Mouse (Mus musculus) stomach, embryonic 16.5 days (tissue): ENCODE results near the gene Fut7. TPM values are rescaled to one million over a fixed set of nuclear protein-coding genes. Genes with fewer than 3 reads are reported as not detected.

Experiments
- microRNA-seq: library from miRNA; unstranded; fragments of <30 nt; microRNA quantifications from one replicate; pipeline ENCODE4, GENCODE M21; 2016
- polyA plus RNA-seq: library from polyadenylated mRNA; unstranded; fragments of >200 nt; fragmentation: Nextera tagmentation; extraction: Ambion mirVana; gene quantifications from 2 replicates; pipeline ENCODE4 v1.2.1, GENCODE M21; 2015

The Fut7 gene
- polyA plus RNA-seq, 1 experiment from 2014 or later = 0.19 TPM

Small RNA genes within 50 kb of the gene (microRNA-seq; reads per million reads assigned to microRNA genes)
- 0.66 reads per million for gene Mir3087

Other genes with a start within 250 kb of the Fut7 start
- gene Nrarp, start 242.5 kb upstream of the Fut7 start, polyA plus RNA-seq = 9.9 and 11.0 TPM in 2 replicates
- 16.8 and 19.2 TPM in 2 replicates for gene Tor4a, start 226.4 kb upstream of the Fut7 start, polyA plus RNA-seq
- gene Nelfb, start 211.8 kb upstream of the Fut7 start, polyA plus RNA-seq = 102 and 109 TPM in 2 replicates
- 0.06 TPM in 1 of 2 replicates, not detected in the other for gene Stpg3, start 208.6 kb upstream of the Fut7 start, polyA plus RNA-seq
- gene Fam166a, start 204.5 kb upstream of the Fut7 start, polyA plus RNA-seq = not detected in 2 replicates
- gene Tubb4b, start 198.6 kb upstream of the Fut7 start, polyA plus RNA-seq = 631 and 720 TPM in 2 replicates
- 0.71 and 1.1 TPM in 2 replicates for gene Slc34a3, start 188.9 kb upstream of the Fut7 start, polyA plus RNA-seq
- 0.23 and 0.64 TPM in 2 replicates for gene Rnf224, start 186.5 kb upstream of the Fut7 start, polyA plus RNA-seq
- gene Rnf208, start 181.0 kb upstream of the Fut7 start, polyA plus RNA-seq = 11.3 and 14.2 TPM in 2 replicates
- gene Cysrt1, start 180.8 kb upstream of the Fut7 start, polyA plus RNA-seq = 66.0 and 120 TPM in 2 replicates
- 10.1 and 12.8 TPM in 2 replicates for gene AL732309.1, start 176.4 kb upstream of the Fut7 start, polyA plus RNA-seq
- 19.5 and 20.2 TPM in 2 replicates for gene Tmem203, start 167.8 kb upstream of the Fut7 start, polyA plus RNA-seq
- 17.9 and 19.0 TPM in 2 replicates for gene Tprn, start 160.6 kb upstream of the Fut7 start, polyA plus RNA-seq
- gene Ssna1, start 150.8 kb upstream of the Fut7 start, polyA plus RNA-seq = 199 TPM in 2 replicates
- gene Anapc2, start 150.8 kb upstream of the Fut7 start, polyA plus RNA-seq = 123 and 134 TPM in 2 replicates
- gene Tmem210, start 135.1 kb upstream of the Fut7 start, polyA plus RNA-seq = not detected in 2 replicates
- 14.3 and 20.3 TPM in 2 replicates for gene Lrrc26, start 133.4 kb upstream of the Fut7 start, polyA plus RNA-seq
- 2.0 and 2.3 TPM in 2 replicates for gene Grin1, start 104.1 kb upstream of the Fut7 start, polyA plus RNA-seq
- 46.0 and 47.0 TPM in 2 replicates for gene Man1b1, start 90.9 kb upstream of the Fut7 start, polyA plus RNA-seq
- gene Dpp7, start 66.9 kb upstream of the Fut7 start, polyA plus RNA-seq = 23.8 and 26.8 TPM in 2 replicates
- gene Uap1l1, start 57.6 kb upstream of the Fut7 start, polyA plus RNA-seq = 34.8 and 40.0 TPM in 2 replicates
- gene Sapcd2, start 50.9 kb upstream of the Fut7 start, polyA plus RNA-seq = 30.7 and 35.9 TPM in 2 replicates
- 16.6 and 19.4 TPM in 2 replicates for gene Entpd2, start 27.4 kb upstream of the Fut7 start, polyA plus RNA-seq
- 54.9 and 66.1 TPM in 2 replicates for gene Npdc1, start 23.9 kb upstream of the Fut7 start, polyA plus RNA-seq
- 4.0 and 4.6 TPM in 2 replicates for gene Abca2, start 5.4 kb downstream of the Fut7 start, polyA plus RNA-seq
- 60.5 and 113 TPM in 2 replicates for gene Clic3, start 33.6 kb downstream of the Fut7 start, polyA plus RNA-seq
- gene Paxx, start 37.8 kb downstream of the Fut7 start, polyA plus RNA-seq = 44.1 and 49.4 TPM in 2 replicates
- 6.1 and 6.7 TPM in 2 replicates for gene Ptgds, start 46.8 kb downstream of the Fut7 start, polyA plus RNA-seq
- gene Lcn12, start 70.6 kb downstream of the Fut7 start, polyA plus RNA-seq = not detected in 2 replicates
- gene Fbxw5, start 77.5 kb downstream of the Fut7 start, polyA plus RNA-seq = 76.5 and 86.0 TPM in 2 replicates
- 8.9 and 9.5 TPM in 2 replicates for gene C8g, start 78.5 kb downstream of the Fut7 start, polyA plus RNA-seq
- 31.5 and 32.1 TPM in 2 replicates for gene Traf2, start 123.7 kb downstream of the Fut7 start, polyA plus RNA-seq
- gene Edf1, start 134.6 kb downstream of the Fut7 start, polyA plus RNA-seq = 377 and 401 TPM in 2 replicates
- 74.0 and 87.4 TPM in 2 replicates for gene Mamdc4, start 151.6 kb downstream of the Fut7 start, polyA plus RNA-seq
- 120 and 123 TPM in 2 replicates for gene Phpt1, start 152.0 kb downstream of the Fut7 start, polyA plus RNA-seq
- 0.26 and 0.94 TPM in 2 replicates for gene Ajm1, start 158.5 kb downstream of the Fut7 start, polyA plus RNA-seq
- 56.4 and 60.3 TPM in 2 replicates for gene Rabl6, start 185.3 kb downstream of the Fut7 start, polyA plus RNA-seq
- 0.09 and 0.15 TPM in 2 replicates for gene Ccdc183, start 194.4 kb downstream of the Fut7 start, polyA plus RNA-seq
- 27.8 and 33.9 TPM in 2 replicates for gene Tmem141, start 198.7 kb downstream of the Fut7 start, polyA plus RNA-seq
- 4.9 and 5.3 TPM in 2 replicates for gene Fcna, start 204.8 kb downstream of the Fut7 start, polyA plus RNA-seq
- gene Lcn8, start 229.9 kb downstream of the Fut7 start, polyA plus RNA-seq = 0.37 TPM in 1 of 2 replicates, not detected in the other
- not detected in 2 replicates for gene Lcn5, start 234.7 kb downstream of the Fut7 start, polyA plus RNA-seq